Mouse (Mus musculus) heart, embryonic 11.5 days (tissue): ENCODE measurements around the gene Mamstr. TPM values are rescaled to one million over a fixed set of nuclear protein-coding genes. Genes with fewer than 3 reads are reported as not detected.

Experiments
- ATAC-seq: fragments of 200-750 bp; cut with Nextera tagmentation; replicated peaks from 2 replicates; pipeline ENCODE4 v1.8.0; 2017; ENCODE audit warnings: moderate library complexity; ENCODE audit not compliant: insufficient number of reproducible peaks, low FRiP score, low TSS enrichment
- H3K27ac ChIP-seq: fragments of 300-500 bp; sonication (generic); 2 replicates; pipeline ENCODE4 v1.5.1; 2014; ENCODE audit warnings: mild to moderate bottlenecking, low read depth, low read length
- H3K27me3 ChIP-seq: fragments of 300-500 bp; sonication (generic); 2 replicates; pipeline ENCODE4 v1.6.1; 2014; ENCODE audit warnings: mild to moderate bottlenecking, low read length, mixed read lengths; ENCODE audit not compliant: control insufficient read depth, insufficient read depth
- H3K36me3 ChIP-seq: fragments of 300-500 bp; sonication (generic); 2 replicates; pipeline ENCODE4 v1.6.1; 2014; ENCODE audit warnings: mild to moderate bottlenecking, low read length, moderate library complexity, mixed read lengths; ENCODE audit not compliant: control insufficient read depth, insufficient read depth
- H3K4me1 ChIP-seq: fragments of 300-500 bp; sonication (generic); 2 replicates; pipeline ENCODE4 v1.6.1; 2014; ENCODE audit warnings: low read length; ENCODE audit not compliant: control insufficient read depth, insufficient read depth
- H3K4me2 ChIP-seq: fragments of 300-500 bp; sonication (generic); 2 replicates; pipeline ENCODE4 v1.6.1; 2014; ENCODE audit warnings: mild to moderate bottlenecking, moderate library complexity
- H3K4me3 ChIP-seq: fragments of 300-500 bp; sonication (generic); 2 replicates; pipeline ENCODE4 v1.5.1; 2014; ENCODE audit warnings: low read depth, low read length
- H3K9ac ChIP-seq: fragments of 300-500 bp; sonication (generic); 2 replicates; pipeline ENCODE4 v1.6.1; 2014; ENCODE audit warnings: mild to moderate bottlenecking, low read depth, low read length, moderate library complexity
- H3K9me3 ChIP-seq: fragments of 300-500 bp; sonication (generic); replicated peaks from 2 replicates; pipeline ENCODE4 v1.6.1; 2016; ENCODE audit warnings: low read length; ENCODE audit not compliant: control insufficient read depth
- WGBS: fragments of 180-500 bp; shearing (Covaris S2); extraction: QIAGEN DNeasy Blood & Tissue Kit; methylation state at CpG from one replicate; pipeline ENCODE4 v1.1.7; 2014; ENCODE audit not compliant: insufficient replicate concordance; 5-methylcytosine and 5-hydroxymethylcytosine counted together
- polyA plus RNA-seq: library from polyadenylated mRNA; unstranded; fragments of >200 nt; fragmentation: Nextera tagmentation; extraction: Ambion mirVana; gene quantifications from 2 replicates; pipeline ENCODE4 v1.2.1, GENCODE M21; 2014

Mamstr gene
- polyA plus RNA-seq, 1 experiment from 2014 or later, result 4.0 TPM

- Histone ChIP-seq H3K36me3 (no peaks in the 10 kb centered on the region), H3K9me3 (no peaks in the 10 kb centered on the region), H3K4me1 (peaks cover 8% of the 10 kb centered on the region; the same call in 1 of the 2 replicates), H3K4me2 (no peak overlapping the region), H3K27ac (no peak overlapping the region), H3K4me3 (no peak overlapping the region), H3K9ac (no peak overlapping the region), H3K27me3 (no peaks in the 10 kb centered on the region)
- ATAC-seq, result no peak
- 91% methylated on average over 14 of the region's 14 CpGs for WGBS
Measured at GRCm38 (mm10) chr7:45678513-45678912, 38.7 kb downstream of the Mamstr start.

- no peaks in the 10 kb centered on the region for H3K36me3 ChIP-seq
- H3K9ac ChIP-seq, result peak overlapping the region; percentile 34; the same call in 1 of the 2 replicates
- H3K9me3 ChIP-seq, result no peaks in the 10 kb centered on the region
- 0 out of 2 replicates have a peak, but pooled peaks have one; percentile 48 for ATAC-seq
- H3K27me3 ChIP-seq, result peaks cover 3% of the 10 kb centered on the region; the same call in 1 of the 2 replicates
- WGBS, result 67% methylated on average over 14 of the region's 14 CpGs
- no peak overlapping the region for H3K4me3 ChIP-seq
- H3K4me1 ChIP-seq, result peaks cover 8% of the 10 kb centered on the region; the same call in 1 of the 2 replicates
- peak overlapping the region; percentile 35; the same call in 1 of the 2 replicates for H3K27ac ChIP-seq
- no peak overlapping the region for H3K4me2 ChIP-seq
Measured at GRCm38 (mm10) chr7:45679966-45680621, 40.3 kb downstream of the Mamstr start.

GRCm38 (mm10) chr7:45681046-45681736 is 41.4 kb downstream of the Mamstr start:
- Histone ChIP-seq H3K27ac (no peak overlapping the region), H3K9me3 (no peaks in the 10 kb centered on the region), H3K4me2 (no peak overlapping the region), H3K27me3 (peaks cover 3% of the 10 kb centered on the region; the same call in 1 of the 2 replicates), H3K36me3 (no peaks in the 10 kb centered on the region), H3K9ac (no peak overlapping the region), H3K4me3 (no peak overlapping the region), H3K4me1 (peaks cover 9% of the 10 kb centered on the region)
- no peak for ATAC-seq
- WGBS, result 72% methylated on average over 8 of the region's 8 CpGs

- WGBS, result 28% methylated on average over 14 of the region's 14 CpGs
- peak; percentile 57 for ATAC-seq
- peaks cover 12% of the 10 kb centered on the region for H3K4me1 ChIP-seq
- H3K36me3 ChIP-seq, result no peaks in the 10 kb centered on the region
- peak overlapping the region; percentile 69; the same call in 1 of the 2 replicates for H3K9ac ChIP-seq
- H3K4me2 ChIP-seq, result peak overlapping the region; percentile 52
- H3K27me3 ChIP-seq, result peaks cover 3% of the 10 kb centered on the region; the same call in 1 of the 2 replicates
- no peak overlapping the region for H3K4me3 ChIP-seq
- no peaks in the 10 kb centered on the region for H3K9me3 ChIP-seq
- H3K27ac ChIP-seq, result peak overlapping the region; percentile 47; the same call in 1 of the 2 replicates
Measured at GRCm38 (mm10) chr7:45682144-45683126, 42.7 kb downstream of the Mamstr start.

GRCm38 (mm10) chr7:45683396-45684050 is 43.7 kb downstream of the Mamstr start, which contains the start of gene Ntn5:
Gene Ntn5 (plus strand): TSS chr7:45684022.
- Histone ChIP-seq H3K27ac (no peak within 1 kb of the TSS), H3K4me3 (no peak within 1 kb of the TSS), H3K4me1 (peaks cover 12% of the 10 kb centered on the region), H3K27me3 (peaks cover 3% of the 10 kb centered on the region; the same call in 1 of the 2 replicates), H3K9ac (0 out of 2 replicates have a peak within 1 kb of the TSS, but pooled peaks have one; percentile 28), H3K4me2 (no peak within 1 kb of the TSS), H3K36me3 (no peaks in the 10 kb centered on the region), H3K9me3 (no peaks in the 10 kb centered on the region)
- no peak for ATAC-seq
- WGBS, result 66% methylated on average over 7 of the region's 7 CpGs

GRCm38 (mm10) chr7:45685811-45686210 is 46.0 kb downstream of the Mamstr start:
- no peak for ATAC-seq
- H3K4me3 ChIP-seq, result no peak overlapping the region
- 51% methylated on average over 10 of the region's 10 CpGs for WGBS
- H3K4me1 ChIP-seq, result peaks cover 24% of the 10 kb centered on the region
- H3K27ac ChIP-seq, result no peak overlapping the region
- H3K27me3 ChIP-seq, result peaks cover 3% of the 10 kb centered on the region; the same call in 1 of the 2 replicates
- no peaks in the 10 kb centered on the region for H3K36me3 ChIP-seq
- H3K4me2 ChIP-seq, result no peak overlapping the region
- no peaks in the 10 kb centered on the region for H3K9me3 ChIP-seq
- no peak overlapping the region for H3K9ac ChIP-seq

- H3K4me1 ChIP-seq, result peaks cover 24% of the 10 kb centered on the region
- ATAC-seq, result no peak
- no peaks in the 10 kb centered on the region for H3K36me3 ChIP-seq
- peaks cover 3% of the 10 kb centered on the region; the same call in 1 of the 2 replicates for H3K27me3 ChIP-seq
- no peak overlapping the region for H3K4me2 ChIP-seq
- H3K9me3 ChIP-seq, result no peaks in the 10 kb centered on the region
- H3K27ac ChIP-seq, result no peak overlapping the region
- H3K9ac ChIP-seq, result no peak overlapping the region
- WGBS, result 76% methylated on average over 3 of the region's 3 CpGs
- H3K4me3 ChIP-seq, result no peak overlapping the region
Measured at GRCm38 (mm10) chr7:45686841-45687240, 47.1 kb downstream of the Mamstr start.
